Mouse (Mus musculus) right cerebral cortex, postnatal 14 days (tissue): ENCODE results near the gene Siae.

Experiments
- DNase-seq: peaks from one replicate; pipeline ENCODE4 v3.0.0; 2022

The Siae gene

DNA sequence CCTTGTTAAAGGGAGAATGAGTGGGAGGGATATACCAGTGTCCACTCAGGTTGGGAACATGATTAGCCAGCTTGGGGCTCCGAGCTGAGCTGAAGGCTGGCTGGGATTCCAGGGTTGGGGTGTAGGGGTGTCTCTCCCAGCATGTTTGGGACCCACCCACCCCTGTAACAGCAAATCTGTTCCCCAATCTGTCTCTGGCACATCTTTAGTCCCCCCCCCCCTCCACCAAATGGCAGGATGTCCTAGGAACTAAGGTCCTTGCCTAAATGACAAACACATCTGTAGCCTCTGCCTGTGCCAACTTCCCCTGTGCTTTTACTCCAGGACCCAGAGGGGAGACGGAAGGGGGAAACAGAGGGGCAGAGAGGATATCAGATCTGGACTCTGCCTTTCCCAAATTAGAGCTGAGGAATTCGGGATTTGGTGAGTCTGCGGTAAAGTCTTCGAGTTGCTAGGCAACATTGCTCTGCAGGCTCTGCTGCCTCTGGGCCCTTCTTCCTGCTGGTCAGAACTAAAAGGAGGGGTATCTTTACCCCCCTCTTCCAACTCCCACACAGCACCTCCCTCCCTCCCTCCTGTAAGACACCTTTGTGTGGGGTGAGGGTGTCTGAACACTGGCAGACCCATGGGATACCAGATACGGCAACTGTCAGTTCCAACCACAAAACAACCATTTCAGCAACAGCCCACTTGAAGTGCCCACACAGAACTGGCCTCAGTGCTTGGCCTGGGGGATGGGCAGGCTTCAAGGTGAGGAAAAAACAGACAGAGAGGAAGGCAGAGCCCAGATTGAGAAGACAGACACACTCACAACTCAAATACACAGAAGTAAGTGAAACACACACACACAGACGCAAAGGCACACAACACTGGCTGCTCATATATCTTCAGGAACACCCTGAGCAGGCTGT lies at the start of gene Siae:
TSS of gene Siae (plus strand) at position 861 of the 911 bp plus-strand sequence.
- DNase-seq, result no peak

DNA sequence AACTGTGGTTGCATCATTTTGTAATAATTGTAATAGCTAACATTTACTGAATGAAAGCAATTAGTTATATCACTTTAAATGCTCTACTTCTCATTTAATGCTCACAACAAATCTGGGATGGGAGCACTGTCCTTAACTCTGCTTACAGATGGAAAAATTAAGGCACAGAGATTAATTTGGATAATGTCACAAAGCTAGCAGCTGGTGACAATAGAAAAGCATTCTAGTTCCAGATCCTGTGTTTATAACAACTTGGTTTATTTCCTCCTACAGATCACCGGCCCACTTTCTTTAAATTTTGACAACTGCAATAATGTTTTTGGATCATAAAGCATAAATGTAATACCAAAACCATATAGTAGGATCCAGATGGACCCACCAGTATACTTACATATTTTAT lies 49.5 kb upstream of the Siae start:
- DNase-seq, result no peak

DNA sequence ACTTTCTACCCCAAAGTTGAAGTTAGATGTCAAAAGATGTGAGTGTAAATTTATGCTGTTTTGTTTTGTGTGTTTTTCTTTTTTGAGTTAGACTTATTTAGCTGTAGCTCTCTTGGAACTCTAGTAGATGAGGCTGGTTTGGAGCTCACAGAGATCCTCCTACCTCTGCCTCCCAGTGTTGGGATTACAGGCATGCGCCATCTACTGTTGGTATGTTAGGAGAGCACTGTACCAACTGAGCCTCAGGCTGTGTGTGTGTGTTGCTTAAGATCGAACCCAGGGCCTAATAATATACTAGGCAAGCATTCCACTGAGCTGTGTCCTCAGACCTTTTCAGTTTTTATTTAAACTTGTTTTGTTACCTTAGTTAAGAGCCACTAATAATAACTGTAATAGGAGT lies 43.4 kb upstream of the Siae start:
- DNase-seq, result no peak

DNA sequence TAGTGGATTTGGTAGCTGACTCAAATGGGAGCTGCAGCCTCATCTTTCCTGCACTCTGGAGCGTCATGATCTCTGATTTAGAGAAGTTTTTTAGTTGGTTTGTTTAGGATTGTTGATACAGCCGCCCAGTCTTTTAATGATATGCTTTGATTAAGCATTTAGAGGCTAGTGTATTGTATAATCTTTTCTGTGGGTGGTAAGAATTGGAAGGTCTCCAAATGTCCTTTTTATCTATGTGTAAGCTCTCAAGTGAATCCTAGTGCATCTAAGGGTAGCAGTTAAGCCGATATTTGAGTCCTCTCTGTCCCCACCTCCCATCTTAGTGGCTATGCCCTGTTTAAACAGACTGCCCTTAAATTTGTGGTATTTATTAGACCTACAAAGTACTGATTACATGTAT lies 41.0 kb upstream of the Siae start:
- DNase-seq, result no peak

DNA sequence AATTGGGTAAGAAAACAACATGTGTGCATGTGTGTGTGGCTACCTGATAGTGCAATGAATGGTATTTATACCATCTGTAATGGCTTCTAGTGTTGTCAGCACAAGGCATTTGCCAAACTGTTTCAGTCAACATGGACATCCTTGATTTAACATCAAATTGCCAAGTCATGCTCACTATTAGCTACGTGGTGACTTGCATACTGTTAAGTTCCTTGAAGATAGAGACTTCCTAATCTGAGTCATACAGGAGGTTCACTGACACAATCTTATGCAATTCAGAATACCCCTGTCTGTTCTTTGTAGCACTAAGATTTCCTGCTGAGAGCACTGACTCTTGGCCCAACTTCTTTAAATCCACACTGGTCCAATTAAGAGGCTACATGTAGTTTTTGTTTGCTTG lies 38.0 kb upstream of the Siae start:
- no peak for DNase-seq

DNA sequence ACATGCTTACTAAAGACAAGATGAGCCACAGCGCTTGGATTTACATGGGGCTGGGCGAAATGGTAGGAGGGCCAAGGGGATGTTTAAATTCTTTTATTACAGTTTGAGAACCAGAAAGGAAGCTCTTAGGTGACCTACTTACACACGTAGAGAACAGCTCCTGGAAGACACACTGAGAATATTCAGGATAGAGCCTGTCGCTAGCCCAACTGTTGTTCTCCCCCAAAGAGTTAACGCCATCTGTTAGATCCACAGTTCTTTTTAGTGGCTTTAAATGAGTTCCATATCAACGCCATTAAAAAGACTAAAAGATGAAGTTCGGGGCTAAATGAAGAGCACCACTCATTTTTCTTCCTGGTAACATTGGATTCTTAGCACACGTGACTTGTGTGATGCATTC lies 36.5 kb upstream of the Siae start:
- no peak for DNase-seq

DNA sequence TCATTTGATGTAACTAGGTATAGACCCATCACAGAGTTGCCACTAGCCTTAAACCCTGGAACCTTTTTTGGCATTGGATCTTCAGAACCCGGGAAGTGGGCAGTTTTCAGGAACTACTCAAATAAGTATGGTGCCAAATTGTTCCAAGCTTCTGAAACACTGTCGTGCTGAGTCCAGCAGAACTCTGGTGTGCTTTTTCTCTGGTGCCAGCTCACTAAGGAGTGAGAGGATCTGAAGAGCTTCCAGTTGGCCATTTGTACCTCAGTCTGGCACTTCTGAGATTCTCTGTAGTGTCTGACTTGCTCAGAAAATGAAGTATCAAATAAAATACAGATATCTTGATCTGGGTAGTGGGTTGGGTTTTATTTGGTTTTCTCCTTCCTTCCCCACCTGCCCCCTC lies 35.5 kb upstream of the Siae start:
- DNase-seq, result no peak

DNA sequence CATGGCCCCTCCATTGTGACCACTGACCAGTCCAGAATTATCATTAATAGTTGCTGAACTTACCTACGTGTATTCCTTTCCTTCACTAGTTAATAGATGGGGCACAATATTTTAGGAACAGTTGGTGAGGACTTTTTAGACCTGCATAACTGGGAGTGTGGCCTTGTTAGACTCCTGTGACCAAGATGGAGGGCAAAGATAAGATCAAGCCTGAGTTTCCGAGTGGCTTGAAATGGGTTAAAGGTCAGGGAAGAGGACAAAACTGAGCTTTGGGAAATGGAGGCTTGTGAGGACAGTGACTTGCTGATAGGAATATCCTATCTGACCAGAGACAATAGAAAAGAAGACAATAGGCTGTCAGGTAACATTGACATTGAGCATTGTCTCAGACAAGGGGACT lies 30.0 kb upstream of the Siae start:
- no peak for DNase-seq

DNA sequence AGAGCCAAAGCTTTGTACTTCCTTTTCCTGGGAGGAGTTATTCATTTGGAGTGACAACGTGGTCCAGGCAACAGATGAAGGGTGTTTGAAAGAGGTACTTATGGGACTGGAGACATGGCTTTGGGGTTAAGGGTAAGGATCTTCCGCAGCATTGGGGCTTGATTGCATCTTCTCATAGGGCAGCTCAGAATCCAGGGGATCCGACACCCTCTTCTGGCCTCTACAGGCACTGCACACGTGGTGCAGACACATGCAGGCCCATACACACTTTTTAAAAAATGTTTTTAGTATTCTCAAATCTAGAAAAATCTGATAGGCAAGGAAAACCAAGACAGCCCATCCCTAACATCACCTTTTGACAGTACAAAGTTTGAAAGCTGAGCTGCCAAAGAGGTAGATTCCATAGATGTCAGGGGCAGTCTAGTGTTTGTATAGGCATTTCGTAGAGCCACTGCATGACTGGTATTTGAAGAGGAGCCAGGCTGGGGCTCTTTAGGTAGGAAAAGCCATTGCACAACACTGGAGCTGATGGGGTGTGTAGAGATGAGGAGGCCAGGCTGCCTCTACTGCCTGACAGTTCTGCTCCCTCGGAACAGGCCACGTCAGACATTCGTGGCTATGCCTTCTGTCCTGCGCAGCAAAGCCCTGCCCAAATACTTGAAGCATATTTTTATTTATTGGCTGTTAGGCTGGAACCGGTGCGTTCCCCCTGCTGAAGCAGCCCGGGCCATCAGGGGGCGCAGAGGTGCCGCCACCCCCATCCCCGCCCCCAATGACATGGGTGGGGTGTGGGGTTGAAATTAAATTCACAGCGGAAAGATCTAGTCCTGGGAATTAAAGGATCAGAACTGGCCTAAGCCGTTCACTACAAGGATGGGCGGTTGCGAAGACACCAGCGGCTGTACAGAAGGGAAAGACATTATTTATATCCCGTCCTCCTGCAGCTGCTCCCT lies 28.8 kb upstream of the Siae start:
- DNase-seq, result no peak

DNA sequence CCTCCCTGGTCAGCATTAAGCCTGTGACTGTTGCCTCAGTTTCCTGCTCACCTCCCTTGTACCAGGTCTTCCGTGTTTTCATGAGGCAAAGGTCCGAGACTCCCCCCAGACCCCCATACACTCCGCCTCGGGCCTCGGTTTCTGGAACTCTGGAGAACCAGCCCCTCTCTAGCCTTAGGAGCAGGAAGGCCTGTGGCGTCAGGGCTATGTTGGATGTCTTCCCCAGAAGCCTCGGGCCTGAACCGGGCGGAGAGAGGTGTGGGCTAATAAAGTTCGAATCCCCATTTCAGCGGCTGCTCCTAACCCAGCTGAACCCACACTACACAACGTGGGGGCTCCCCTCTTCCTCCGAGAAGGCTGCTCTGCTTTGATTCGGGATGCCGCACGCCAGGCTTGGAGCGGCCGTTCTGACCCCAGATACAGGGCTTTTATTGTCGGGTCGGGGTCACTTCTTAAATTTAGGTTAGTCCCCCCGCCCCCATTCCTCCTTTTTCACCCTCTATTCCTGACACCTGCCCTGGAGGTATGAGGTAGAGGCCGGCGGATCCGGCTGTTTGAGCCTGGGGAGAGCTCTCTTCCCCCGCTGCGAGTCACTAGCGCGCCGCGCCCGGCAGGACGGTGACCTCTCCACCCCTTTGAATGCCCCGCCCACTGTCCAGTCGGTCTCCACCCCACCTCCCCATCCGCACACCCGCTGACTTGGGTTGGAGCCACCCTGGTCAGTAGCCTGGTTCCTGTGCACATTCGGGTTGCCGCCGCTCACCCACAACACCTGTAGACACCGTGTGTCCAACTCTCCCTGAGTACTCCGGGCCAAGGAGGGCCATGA lies 27.9 kb upstream of the Siae start, which contains the start of gene Esam:
TSS of gene Esam (plus strand) at position 683 of the 829 bp plus-strand sequence.
- peak; percentile 22 for DNase-seq

DNA sequence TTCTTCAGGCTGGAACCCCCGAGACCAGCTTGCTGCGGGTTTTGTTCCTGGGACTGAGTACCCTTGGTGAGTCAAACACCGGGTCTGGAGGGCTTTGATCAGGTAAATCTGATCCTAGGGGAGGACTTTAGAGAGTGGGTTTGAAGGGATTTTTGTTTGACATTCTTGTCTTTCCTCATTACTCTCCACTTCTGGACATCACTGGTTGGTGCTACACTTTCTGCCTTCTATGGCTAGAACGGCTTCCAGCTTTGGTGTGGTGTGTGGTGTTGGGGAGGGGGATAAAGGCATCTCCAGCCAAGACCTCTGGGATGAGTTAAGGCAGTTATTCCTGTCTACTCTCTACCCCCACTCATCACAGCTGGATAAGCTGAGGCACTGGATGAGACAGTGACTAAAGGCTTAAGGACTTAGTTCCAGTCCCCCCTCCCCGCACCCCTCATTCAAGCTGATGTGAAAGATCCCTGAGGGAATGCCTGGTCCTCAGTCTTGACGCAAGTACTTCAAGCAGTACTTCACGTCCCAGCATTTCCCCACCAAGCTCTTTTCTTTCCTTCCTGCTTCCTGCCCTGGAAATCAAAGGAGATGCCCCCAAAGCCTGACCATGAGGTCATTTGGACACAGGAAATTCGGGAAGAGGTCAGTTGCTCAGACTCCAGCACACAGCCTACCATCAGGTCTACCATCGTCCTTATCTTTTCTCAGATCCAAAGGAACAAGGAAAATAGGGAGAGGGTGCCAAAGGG lies 27.1 kb upstream of the Siae start:
- no peak for DNase-seq

DNA sequence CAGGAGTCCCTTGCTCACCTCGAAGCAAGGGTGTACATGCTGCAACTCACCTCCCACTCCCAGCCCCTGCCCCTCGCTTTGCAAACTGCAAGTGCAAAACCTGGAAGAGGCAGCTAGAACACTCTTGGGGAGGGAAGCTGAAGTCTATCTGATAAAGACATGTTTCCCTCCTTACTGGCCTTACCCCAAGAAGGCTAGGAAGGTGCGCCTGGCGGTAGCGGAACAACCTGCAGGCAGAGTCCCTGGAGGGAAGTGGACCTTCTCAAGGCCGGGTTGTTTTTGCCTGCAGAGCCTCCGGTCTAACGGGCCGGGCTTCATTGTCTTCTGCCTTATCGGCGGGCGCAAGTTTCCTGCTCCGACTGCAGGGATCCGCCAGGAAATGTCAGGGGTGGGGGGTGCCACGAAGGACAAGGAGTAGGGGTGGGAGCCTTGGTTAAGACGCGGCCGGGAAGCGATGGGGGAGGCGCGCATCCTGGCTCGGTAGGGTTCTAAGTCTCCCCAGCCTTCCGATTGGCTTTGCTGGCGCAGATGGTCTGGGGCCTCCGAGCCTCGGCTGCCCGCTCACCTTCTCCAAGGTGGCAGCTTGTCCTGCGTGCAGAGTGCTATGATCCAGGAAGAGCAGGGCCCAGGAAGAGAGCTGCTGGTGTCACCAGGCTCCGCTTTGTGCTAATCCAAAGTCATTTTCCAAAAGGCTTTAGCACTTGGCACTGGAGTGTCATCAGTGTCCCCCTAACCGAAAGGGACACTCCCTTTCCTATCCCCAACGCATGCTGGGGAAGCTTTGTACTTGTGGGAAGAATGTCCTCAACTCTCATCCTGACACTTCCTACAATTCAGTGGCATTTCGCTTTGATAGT lies 25.2 kb upstream of the Siae start:
- peak; percentile 28 for DNase-seq

DNA sequence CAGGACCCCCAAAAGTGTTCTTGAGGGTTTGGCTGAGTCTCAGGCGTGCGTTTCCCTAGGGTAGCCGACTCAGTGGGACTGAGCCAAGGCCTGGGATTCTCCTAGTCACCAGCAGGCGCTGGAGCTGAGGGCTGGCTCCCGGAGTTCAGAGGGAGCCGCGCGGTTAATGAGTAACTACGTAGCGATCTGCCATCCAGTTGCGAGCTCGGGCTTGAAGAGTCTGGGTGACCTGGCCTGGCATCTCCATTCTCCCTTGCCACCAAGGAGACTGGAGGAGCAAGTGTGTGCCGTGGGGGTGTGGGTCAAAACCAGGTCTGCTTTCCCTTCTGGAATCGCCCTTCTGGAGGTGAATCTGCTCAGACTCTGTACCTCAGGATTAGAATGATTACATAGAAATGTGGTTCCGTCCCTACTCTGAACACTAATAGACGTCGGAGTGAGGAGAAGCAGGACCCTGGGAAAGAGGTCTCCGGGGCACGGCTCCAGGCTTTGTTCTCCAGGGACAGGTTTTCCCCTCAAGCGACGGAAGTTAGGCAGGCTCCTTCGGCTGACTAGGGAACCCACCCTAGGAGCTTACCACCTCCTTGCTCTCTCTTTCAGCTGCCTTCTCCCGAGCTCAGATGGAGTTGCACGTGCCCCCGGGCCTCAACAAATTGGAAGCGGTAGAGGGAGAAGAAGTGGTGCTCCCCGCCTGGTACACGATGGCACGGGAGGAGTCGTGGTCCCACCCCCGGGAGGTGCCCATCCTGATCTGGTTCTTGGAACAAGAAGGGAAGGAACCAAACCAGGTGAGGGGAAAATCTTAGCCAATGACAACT lies 24.4 kb upstream of the Siae start:
- DNase-seq, result peak; percentile 57

DNA sequence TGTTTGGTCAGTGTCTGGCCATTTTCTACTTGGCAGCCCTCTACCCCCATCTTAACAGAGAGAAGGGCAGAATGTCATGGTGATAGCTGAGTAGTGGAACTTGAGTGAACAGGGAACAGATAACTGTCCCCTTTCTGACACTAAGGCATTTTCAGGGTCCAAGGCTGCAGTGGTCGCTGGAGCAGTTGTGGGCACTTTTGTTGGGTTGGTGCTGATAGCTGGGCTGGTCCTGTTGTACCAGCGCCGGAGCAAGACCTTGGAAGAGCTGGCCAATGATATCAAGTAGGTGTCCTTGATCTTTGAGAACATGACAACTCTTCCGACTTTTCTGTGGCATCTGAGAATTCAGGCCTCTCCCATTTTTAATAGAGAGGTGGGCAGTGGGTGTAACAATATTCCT lies 18.6 kb upstream of the Siae start:
- DNase-seq, result no peak

DNA sequence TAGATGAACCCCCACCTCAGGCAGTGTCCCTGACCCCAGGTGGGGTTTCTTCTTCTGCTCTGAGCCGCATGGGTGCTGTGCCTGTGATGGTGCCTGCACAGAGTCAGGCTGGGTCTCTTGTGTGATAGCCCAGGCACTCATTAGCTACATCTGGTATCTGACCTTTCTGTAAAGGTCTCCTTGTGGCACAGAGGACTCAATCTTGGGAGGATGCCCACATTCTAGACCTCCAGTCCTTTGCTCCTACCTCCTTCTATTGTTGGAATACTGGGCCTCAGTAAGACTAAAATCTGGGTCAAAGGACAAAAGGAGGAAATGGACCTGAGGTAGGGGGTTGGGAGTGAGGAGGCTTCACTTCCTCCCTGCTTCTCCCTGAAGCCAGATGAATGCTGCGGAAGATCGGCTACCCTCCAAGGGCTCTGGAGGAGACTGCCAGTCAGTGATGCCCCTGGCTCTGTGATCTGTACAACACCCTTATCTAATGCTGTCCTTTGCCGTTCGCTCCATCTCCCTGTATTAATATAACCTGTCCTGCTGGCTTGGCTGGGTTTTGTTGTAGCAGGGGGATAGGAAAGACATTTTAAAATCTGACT lies 17.7 kb upstream of the Siae start:
- DNase-seq, result no peak

DNA sequence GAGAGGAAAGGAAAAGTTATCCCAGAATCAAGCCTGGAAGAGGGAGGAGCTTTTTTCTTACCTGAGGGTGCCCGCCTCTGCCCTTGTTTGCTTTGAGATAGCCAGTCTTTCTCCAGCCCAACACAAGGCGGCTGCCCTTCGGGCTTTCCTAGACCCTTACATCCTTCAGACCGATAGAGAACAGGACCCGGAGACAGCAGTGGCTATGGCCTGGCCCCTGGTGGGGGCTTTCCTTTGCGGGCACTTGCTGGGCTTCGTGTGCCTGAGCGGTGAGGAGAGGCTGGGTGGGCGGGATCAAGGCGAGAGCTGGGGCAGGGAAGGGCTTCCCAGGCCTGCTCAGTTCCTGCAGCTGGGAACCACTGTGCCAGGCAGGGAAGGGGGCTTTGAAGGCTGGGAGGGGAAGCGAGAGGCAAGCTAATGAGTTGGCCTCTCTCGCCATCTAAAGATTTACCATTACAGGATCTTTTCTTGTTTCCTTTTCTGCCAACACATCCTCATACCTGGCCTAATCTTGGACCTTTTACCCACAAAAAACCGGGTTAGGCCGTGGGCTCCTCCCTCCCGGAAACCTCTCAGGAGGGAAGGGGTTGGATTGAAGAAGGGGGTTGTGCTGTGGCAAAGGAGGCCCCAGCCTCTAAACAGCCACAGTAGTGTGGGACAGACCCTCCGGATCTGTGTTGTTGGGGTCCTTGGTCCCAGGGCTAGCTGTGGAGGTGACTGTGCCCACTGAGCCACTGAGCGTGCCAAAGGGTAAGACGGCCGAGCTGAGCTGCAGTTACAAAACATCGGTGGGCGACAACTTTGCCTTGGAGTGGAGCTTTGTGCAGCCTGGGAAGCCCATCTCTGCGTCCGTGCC lies 16.1 kb upstream of the Siae start, which contains the start of gene Vsig2:
TSS of gene Vsig2 (plus strand) at position 86 of the 856 bp plus-strand sequence.
- peak; percentile 32 for DNase-seq

DNA sequence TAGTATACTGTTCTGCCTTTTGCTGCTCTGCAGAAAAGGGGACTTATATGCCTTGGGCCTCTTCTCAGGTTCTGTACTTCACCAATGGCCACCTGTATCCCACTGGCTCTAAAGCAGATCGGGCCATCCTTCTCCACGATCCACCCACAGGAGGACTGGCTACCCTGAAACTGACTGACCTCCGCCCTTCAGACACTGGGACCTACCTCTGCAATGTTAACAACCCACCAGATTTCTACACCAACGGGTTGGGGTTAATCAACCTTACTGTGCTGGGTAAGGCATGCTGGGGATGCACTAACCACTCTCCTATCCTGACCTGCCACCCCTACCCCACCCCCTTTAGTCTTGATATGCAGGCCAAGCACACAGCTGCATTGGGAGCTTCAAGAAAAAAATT lies 15.3 kb upstream of the Siae start:
- no peak for DNase-seq
